Mouse (Mus musculus) intestine, postnatal 0 days (tissue): ENCODE measurements at regions not wholly inside any gene's neighbourhood (a gene's known extent, or its start where the extent isn't known, plus 50 kb on each side); places are given as distances from the start of the nearest gene placed in this dataset.

ENCODE experiments used
- ATAC-seq: fragments of 200-750 bp; cut with Nextera tagmentation; 2 replicates; pipeline ENCODE4 v1.8.0; 2017; ENCODE audit warnings: mild to moderate bottlenecking, moderate TSS enrichment, moderate library complexity
- H3K27ac ChIP-seq: fragments of 300-500 bp; sonication (generic); 2 replicates; pipeline ENCODE4 v1.5.1; 2014; ENCODE audit warnings: mild to moderate bottlenecking, low read depth, low read length, moderate library complexity
- H3K27me3 ChIP-seq: fragments of 300-500 bp; sonication (generic); replicated peaks from 2 replicates; pipeline ENCODE4 v1.6.1; 2014; ENCODE audit warnings: low read length, mixed read lengths; ENCODE audit not compliant: control insufficient read depth, insufficient read depth
- H3K36me3 ChIP-seq: fragments of 300-500 bp; sonication (generic); 2 replicates; pipeline ENCODE4 v1.6.1; 2014; ENCODE audit warnings: mild to moderate bottlenecking, moderate library complexity; ENCODE audit not compliant: control insufficient read depth, insufficient read depth
- H3K4me1 ChIP-seq: fragments of 300-500 bp; sonication (generic); replicated peaks from 2 replicates; pipeline ENCODE4 v1.6.1; 2014; ENCODE audit warnings: antibody characterized with exemption, low read length, mixed read lengths; ENCODE audit not compliant: control insufficient read depth, insufficient read depth
- H3K4me2 ChIP-seq: fragments of 300-500 bp; sonication (generic); replicated peaks from 2 replicates; pipeline ENCODE4 v1.6.1; 2014; ENCODE audit warnings: low read depth, mild to moderate bottlenecking, moderate library complexity
- H3K4me3 ChIP-seq: fragments of 300-500 bp; sonication (generic); 2 replicates; pipeline ENCODE4 v1.5.1; 2014; ENCODE audit warnings: low read depth, low read length
- H3K9ac ChIP-seq: fragments of 300-500 bp; sonication (generic); 2 replicates; pipeline ENCODE4 v1.6.1; 2014; ENCODE audit warnings: mild to moderate bottlenecking, low read depth, low read length
- H3K9me3 ChIP-seq: fragments of 300-500 bp; sonication (generic); 2 replicates; pipeline ENCODE4 v1.6.1; 2016; ENCODE audit warnings: mixed run types; ENCODE audit not compliant: control insufficient read depth
- CTCF ChIP-seq: sonication (generic); IDR thresholded peaks from 2 replicates; pipeline ENCODE4 v1.5.1; 2016; ENCODE audit warnings: low read depth, mild to moderate bottlenecking, control low read depth, antibody characterized with exemption, moderate library complexity
- WGBS: fragments of 180-500 bp; shearing (Covaris S2); extraction: QIAGEN DNeasy Blood & Tissue Kit; methylation state at CpG from one replicate; pipeline ENCODE4 v1.1.7; 2014; 5-methylcytosine and 5-hydroxymethylcytosine counted together

- H3K27ac ChIP-seq: peak overlapping the region; percentile 76
- no peaks in the 10 kb centered on the region for H3K9me3 ChIP-seq
- peak overlapping the region; percentile 44 for H3K4me2 ChIP-seq
- TF ChIP-seq CTCF: no peak
- no peaks in the 10 kb centered on the region for H3K27me3 ChIP-seq
- ATAC-seq: peak; percentile 97
- no peaks in the 10 kb centered on the region; the same call in 1 of the 2 replicates for H3K4me1 ChIP-seq
- no peak overlapping the region for H3K4me3 ChIP-seq
- H3K9ac ChIP-seq: no peak overlapping the region
- no peaks in the 10 kb centered on the region for H3K36me3 ChIP-seq
- 26% methylated on average over 18 of the region's 18 CpGs for WGBS
These were observed 90.7 kb downstream of the Dusp6 start for GRCm38 (mm10) chr10:99353541-99354292.

GRCm38 (mm10) chr10:99354352-99354751 lies 91.3 kb downstream of the Dusp6 start:
- Histone ChIP-seq H3K9me3 (no peaks in the 10 kb centered on the region), H3K9ac (no peak overlapping the region), H3K4me1 (no peaks in the 10 kb centered on the region; the same call in 1 of the 2 replicates), H3K36me3 (no peaks in the 10 kb centered on the region), H3K4me2 (no peak overlapping the region), H3K27me3 (no peaks in the 10 kb centered on the region), H3K4me3 (no peak overlapping the region), H3K27ac (peak overlapping the region; percentile 76)
- no peak for TF ChIP-seq CTCF
- WGBS: 66% methylated on average over 2 of the region's 2 CpGs
- peak; percentile 79 for ATAC-seq

GRCm38 (mm10) chr10:99355303-99355702 lies 92.3 kb downstream of the Dusp6 start:
- no peak for ATAC-seq
- Histone ChIP-seq H3K4me3 (no peak overlapping the region), H3K27me3 (no peaks in the 10 kb centered on the region), H3K27ac (no peak overlapping the region), H3K4me2 (no peak overlapping the region), H3K36me3 (no peaks in the 10 kb centered on the region), H3K9me3 (no peaks in the 10 kb centered on the region), H3K9ac (no peak overlapping the region), H3K4me1 (no peaks in the 10 kb centered on the region; the same call in 1 of the 2 replicates)
- 94% methylated on average over 4 of the region's 4 CpGs for WGBS
- TF ChIP-seq CTCF: no peak

GRCm38 (mm10) chr10:99356221-99356620 lies 93.2 kb downstream of the Dusp6 start:
- WGBS: 85% methylated on average over 5 of the region's 5 CpGs
- H3K4me3 ChIP-seq: no peak overlapping the region
- H3K36me3 ChIP-seq: no peaks in the 10 kb centered on the region
- H3K4me1 ChIP-seq: no peaks in the 10 kb centered on the region; the same call in 1 of the 2 replicates
- no peak overlapping the region for H3K9ac ChIP-seq
- TF ChIP-seq CTCF: no peak
- ATAC-seq: no peak
- no peak overlapping the region for H3K27ac ChIP-seq
- no peak overlapping the region for H3K4me2 ChIP-seq
- no peaks in the 10 kb centered on the region for H3K27me3 ChIP-seq
- H3K9me3 ChIP-seq: no peaks in the 10 kb centered on the region

- Histone ChIP-seq H3K27ac (no peak overlapping the region), H3K36me3 (no peaks in the 10 kb centered on the region), H3K27me3 (no peaks in the 10 kb centered on the region), H3K9ac (no peak overlapping the region), H3K4me2 (no peak overlapping the region), H3K4me1 (no peaks in the 10 kb centered on the region; the same call in 1 of the 2 replicates), H3K9me3 (no peaks in the 10 kb centered on the region), H3K4me3 (no peak overlapping the region)
- WGBS: 78% methylated on average over 3 of the region's 3 CpGs
- TF ChIP-seq CTCF: no peak
- no peak for ATAC-seq
These were observed 93.9 kb downstream of the Dusp6 start for GRCm38 (mm10) chr10:99356883-99357282.

- H3K27me3 ChIP-seq: no peaks in the 10 kb centered on the region
- no peak overlapping the region for H3K9ac ChIP-seq
- no peak for ATAC-seq
- H3K4me2 ChIP-seq: no peak overlapping the region
- H3K9me3 ChIP-seq: no peaks in the 10 kb centered on the region
- no peaks in the 10 kb centered on the region; the same call in 1 of the 2 replicates for H3K4me1 ChIP-seq
- H3K36me3 ChIP-seq: no peaks in the 10 kb centered on the region
- no peak overlapping the region; the same call in 1 of the 2 replicates for H3K27ac ChIP-seq
- H3K4me3 ChIP-seq: no peak overlapping the region
- TF ChIP-seq CTCF: no peak
- WGBS: 52% methylated on average over 4 of the region's 4 CpGs
These were observed 94.3 kb downstream of the Dusp6 start for GRCm38 (mm10) chr10:99357347-99357746.
